Mouse (Mus musculus) lung, postnatal 0 days (tissue): ENCODE data around the gene Cacna2d3.

ENCODE experiments used
- CTCF ChIP-seq: IDR thresholded peaks from 2 replicates; pipeline ENCODE4 v1.5.1; 2016; ENCODE audit warnings: antibody characterized with exemption, mild to moderate bottlenecking
- EP300 ChIP-seq: IDR thresholded peaks from 2 replicates; pipeline ENCODE4 v1.6.1; 2016; ENCODE audit warnings: antibody characterized with exemption, mild to moderate bottlenecking, control low read depth

- TF ChIP-seq CTCF: no peak
- TF ChIP-seq EP300: no peak
Observed at GRCm38 (mm10) chr14:29478403-29478983, 243.2 kb downstream of the Cacna2d3 start.
